In the genomic region with DNA sequence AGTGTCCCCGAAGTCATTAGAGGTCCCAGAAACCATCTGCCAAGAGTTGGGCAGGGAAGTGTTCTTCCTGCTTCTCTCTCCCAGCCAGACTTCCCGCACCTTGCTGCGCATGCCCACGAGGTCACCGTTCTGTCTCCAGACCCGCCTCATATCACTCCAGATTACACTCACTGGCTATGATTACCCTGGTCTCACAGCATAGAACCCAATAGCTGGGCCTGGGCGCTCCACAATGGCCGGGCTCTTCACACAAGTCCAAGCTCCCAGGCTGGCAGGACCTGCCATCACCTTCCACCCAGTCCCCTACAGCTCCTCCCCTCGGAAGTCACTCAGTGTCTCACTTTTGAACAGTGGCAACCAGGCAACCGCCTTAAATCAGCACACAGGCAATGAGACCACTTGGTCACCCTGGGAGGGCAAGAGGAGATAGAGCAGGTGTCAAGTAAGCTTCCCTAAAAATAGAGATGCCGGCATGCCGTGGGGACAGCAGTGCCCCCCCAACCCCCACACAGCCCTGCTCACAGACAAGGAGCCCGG, we compare ENCODE assay signal across 8 mouse cellular contexts. TPM values are rescaled to one million over a fixed set of nuclear protein-coding genes. Genes with fewer than 3 reads are reported as not detected.
A peak's percentile ranks its signal among the peaks of the same experiment; 100 is the strongest.
DNase-seq lines count a peak whose midpoint lies in the region; ATAC-seq and TF ChIP-seq lines count a peak whose summit lies in the region.

No protein-coding gene starts in this region.

- peak overlapping the region; percentile 20; the same call in 1 of the 2 replicates for H3K4me3 ChIP-seq in G1E (ENCODE audit: low read depth, low read length)
- H3K4me3 ChIP-seq in brown adipose tissue, adult 24 weeks (ENCODE audit: insufficient read depth, low read depth, low read length), result peak overlapping the region; percentile 74
- H3K4me3 ChIP-seq in heart, embryonic 10.5 days, result peak overlapping the region; percentile 70
- H3K4me3 ChIP-seq in liver, embryonic 11.5 days (ENCODE audit: low read depth, low read length), result peak overlapping the region; percentile 61; the same call in 1 of the 2 replicates
- no peak overlapping the region for H3K4me3 ChIP-seq in myocyte

- peak overlapping the region; percentile 21 for H3ac ChIP-seq in myocyte (ENCODE audit: control insufficient read depth, insufficient read length)

- no peak for DNase-seq in G1E (ENCODE audit: low spot score)
- peak; percentile 91 for DNase-seq in heart, embryonic 10.5 days (ENCODE audit: low spot score)
- DNase-seq in liver, embryonic 11.5 days (ENCODE audit: low spot score), result no peak
- DNase-seq in spleen, postnatal 36 days (ENCODE audit: low spot score in 2 of 2), result no peak
- no peak for DNase-seq in left cerebral cortex, postnatal 14 days (ENCODE audit: low spot score in 2 of 2)

- no peak for TF ChIP-seq CTCF in G1E (IDR thresholded peaks at IDR 0.05; ENCODE audit: low read depth, low read length)

- intact Hi-C loops in left cerebral cortex, postnatal 14 days (cut with DNase I), result loop anchor here (5.0 kb wide), 1 partner anchor 35 kb away; no protein-coding TSS in a partner anchor

- peak overlapping the region; percentile 95 for H3K4me2 ChIP-seq in liver, embryonic 11.5 days
- peak overlapping the region; percentile 74 for H3K4me2 ChIP-seq in myocyte (ENCODE audit: low read depth)

- H3K27ac ChIP-seq in brown adipose tissue, adult 24 weeks (replicated peaks; ENCODE audit: low read depth, low read length), result peak overlapping the region; percentile 92
- peak overlapping the region; percentile 92 for H3K27ac ChIP-seq in heart, embryonic 10.5 days
- no peak overlapping the region for H3K27ac ChIP-seq in liver, embryonic 11.5 days (ENCODE audit: low read depth, low read length)

- no peak overlapping the region; the same call in 1 of the 2 replicates for H3K9ac ChIP-seq in liver, embryonic 11.5 days (ENCODE audit: low read depth, low read length)

- H3K4me1 ChIP-seq in G1E (ENCODE audit: insufficient read depth, low read depth, low read length), result no peaks in the 10 kb centered on the region
- peaks cover 12% of the 10 kb centered on the region for H3K4me1 ChIP-seq in brown adipose tissue, adult 24 weeks (ENCODE audit: control insufficient read depth, insufficient read depth, insufficient read length, low read length)
- H3K4me1 ChIP-seq in heart, embryonic 10.5 days, result peaks cover 77% of the 10 kb centered on the region
- peaks cover 47% of the 10 kb centered on the region for H3K4me1 ChIP-seq in liver, embryonic 11.5 days (replicated peaks; ENCODE audit: control insufficient read depth, insufficient read depth, low read length)

- H3K9me3 ChIP-seq in G1E (replicated peaks), result peaks cover 96% of the 10 kb centered on the region
- 0 out of 2 replicates have a peak, but pooled peaks cover 5% of the 10 kb centered on the region for H3K9me3 ChIP-seq in heart, embryonic 10.5 days
- no peaks in the 10 kb centered on the region for H3K9me3 ChIP-seq in liver, embryonic 11.5 days (ENCODE audit: control insufficient read depth, low read length)

- no peaks in the 10 kb centered on the region for H3K79me2 ChIP-seq in myocyte (ENCODE audit: control insufficient read depth, insufficient read depth)

- no peak for ATAC-seq in G1E (ENCODE audit: extremely low read depth, insufficient number of reproducible peaks, low FRiP score, poor library complexity, severe bottlenecking)
- no peak for ATAC-seq in liver, embryonic 11.5 days (replicated peaks; ENCODE audit: low FRiP score)
- no peak for ATAC-seq in megakaryocyte progenitor cell, adult 5-6 weeks (replicated peaks; ENCODE audit: poor library complexity)

- H3K36me3 ChIP-seq in G1E (replicated peaks) (no peaks in the 10 kb centered on the region), myocyte (ENCODE audit: control insufficient read depth, insufficient read depth) (no peaks in the 10 kb centered on the region)
- H3K36me3 ChIP-seq in heart, embryonic 10.5 days, result peaks cover 27% of the 10 kb centered on the region; the same call in 1 of the 2 replicates
- no peaks in the 10 kb centered on the region for H3K36me3 ChIP-seq in liver, embryonic 11.5 days (ENCODE audit: control insufficient read depth, insufficient read depth, low read length)

- WGBS in heart, embryonic 10.5 days, result 26% methylated on average over 13 of the region's 13 CpGs
- WGBS in liver, embryonic 11.5 days, result 62% methylated on average over 13 of the region's 13 CpGs

- H3K27me3 ChIP-seq in G1E (ENCODE audit: insufficient read depth, low read length), result no peaks in the 10 kb centered on the region
- peaks cover 12% of the 10 kb centered on the region; the same call in 1 of the 2 replicates for H3K27me3 ChIP-seq in heart, embryonic 10.5 days (ENCODE audit: insufficient read depth, poor library complexity, severe bottlenecking)
- peaks cover 12% of the 10 kb centered on the region for H3K27me3 ChIP-seq in liver, embryonic 11.5 days (replicated peaks; ENCODE audit: control insufficient read depth, insufficient read depth, low read length)
- H3K27me3 ChIP-seq in myocyte (ENCODE audit: control insufficient read depth, insufficient read depth, insufficient read length), result no peaks in the 10 kb centered on the region

- TF ChIP-seq POLR2A in myocyte (IDR thresholded peaks at IDR 0.05; ENCODE audit: insufficient read length, low read depth), result no peak

TF ChIP-seq in myocyte, 11 proteins besides CTCF, POLR2A, EP300 and RAD21:
- TF ChIP-seq MYOG (IDR thresholded peaks at IDR 0.05; ENCODE audit: control insufficient read depth in 1 of 3, insufficient read depth in 1 of 3, insufficient read length in 2 of 3, low read depth in 2 of 3), result peak in 1 of 3 experiments; percentile 59
- TF ChIP-seq CEBPB (IDR thresholded peaks at IDR 0.05; ENCODE audit: insufficient read depth, poor library complexity, severe bottlenecking), result no peak
- TF ChIP-seq MYOD1 (IDR thresholded peaks at IDR 0.05; ENCODE audit: control insufficient read depth in 1 of 3, insufficient read length in 2 of 3, low read depth in 2 of 3), result peak in 2 of 3 experiments; percentile 25 to 80

RNA-seq across cellular contexts. Expression of gene Crybb3, which starts 55.6 kb away (rescaled TPM):
- total RNA-seq in G1E (2014; fragmentation: Nextera tagmentation) (not detected in 2 replicates), G1E (2017) (not detected in 2 replicates)
- polyA plus RNA-seq in G1E (2012) (not detected in 2 replicates), myocyte (2012; fragmentation: generic; extraction: Trizol) (0.30 TPM)
- not detected in 2 replicates for polyA plus RNA-seq in brown adipose tissue, adult 24 weeks (2012; ENCODE audit: insufficient read depth, insufficient read length, missing spikeins)
- 0.71 and 0.87 TPM in 2 replicates for polyA plus RNA-seq in heart, embryonic 10.5 days (2016; fragmentation: Nextera tagmentation; extraction: Ambion mirVana)
- 0.27 and 0.49 TPM in 2 replicates for polyA plus RNA-seq in liver, embryonic 11.5 days (2014; fragmentation: Nextera tagmentation; extraction: Ambion mirVana)
- 1 to 10 TPM; 3.4 to 4.2 TPM for total RNA-seq in left cerebral cortex, postnatal 14 days (2021)
- not detected in 2 replicates for total RNA-seq in megakaryocyte progenitor cell, adult 5-6 weeks (2015)
- total RNA-seq in megakaryocyte progenitor cell, adult 5-6 weeks (2017), result not detected in 2 replicates
